Mouse (Mus musculus): ENCODE measurements around the gene Olfr1118. TPM values are rescaled to one million over a fixed set of nuclear protein-coding genes. Genes with fewer than 3 reads are reported as not detected.
"Not testable (repeated sequence)": the region's sequence is repeated elsewhere in the genome, so short reads cannot be mapped to it uniquely, and the experiment has no call there.

Gene Olfr1118
- total RNA-seq (2021) = not detected
- long read RNA-seq, experiment 1 = 0 reads
- long read RNA-seq, experiment 2 = 0 reads

GRCm38 (mm10) chr2:87307281-87307680 is at the start of gene Olfr1118:
Gene Olfr1118 (plus strand): TSS chr2:87307581.
- no peak for DNase-seq

GRCm38 (mm10) chr2:87267234-87267633 is 40.1 kb upstream of the Olfr1118 start, which contains the start of gene Olfr1116:
Gene Olfr1116 (plus strand): TSS chr2:87267534.
- DNase-seq = no peak

DNA sequence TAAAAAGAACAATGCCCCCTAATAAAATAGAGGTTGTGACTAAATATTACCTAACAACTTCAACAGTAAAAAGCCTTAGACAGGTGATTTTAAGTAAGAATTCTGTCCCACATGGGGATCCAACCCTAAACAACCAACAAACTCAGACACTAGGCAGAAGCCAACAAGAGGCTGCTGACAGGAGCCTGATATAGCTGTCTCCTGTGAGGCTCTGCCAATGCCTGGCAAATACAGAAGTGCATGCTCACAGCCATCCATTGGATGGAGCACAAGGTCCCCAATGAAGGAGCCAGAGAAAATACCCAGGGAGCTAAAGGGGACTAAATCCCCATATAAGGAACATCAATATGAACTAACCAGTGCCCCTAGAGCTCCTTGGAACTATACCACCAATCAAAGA is 13.4 kb upstream of the Olfr1118 start:
- DNase-seq = not testable (repeated sequence)

DNA sequence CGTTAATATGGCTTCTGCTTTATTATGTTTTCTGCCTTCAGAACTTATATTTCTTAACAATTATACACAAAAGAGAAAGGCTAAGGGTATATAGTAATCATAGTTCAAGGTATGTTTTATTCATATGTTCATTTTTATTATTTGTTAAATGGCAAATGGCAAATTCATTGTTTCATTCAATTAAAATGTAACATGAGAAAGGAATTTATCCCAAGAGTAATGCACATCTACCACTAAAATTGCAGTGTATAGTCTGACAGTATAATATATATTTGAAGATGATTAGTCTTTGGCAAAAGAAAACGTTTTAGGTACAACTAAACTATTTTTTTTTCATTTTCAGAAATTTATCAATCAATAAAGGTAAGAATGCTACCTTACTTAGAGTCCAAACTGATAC is 47.1 kb downstream of the Olfr1118 start, which contains the start of gene Olfr1120:
Olfr1120 (plus strand) TSS at position 301 of the 400 bp plus-strand sequence.
- no peak for DNase-seq

GRCm38 (mm10) chr2:87360121-87360520 is 52.7 kb downstream of the Olfr1118 start:
- DNase-seq = not testable (repeated sequence)

Other genes with a start within 250 kb of the Olfr1118 start
- gene Olfr1107, start 231.8 kb upstream of the Olfr1118 start, total RNA-seq (2021) = not detected
- not detected for gene Olfr1109, start 211.6 kb upstream of the Olfr1118 start, total RNA-seq (2021)
- gene Olfr259, start 193.0 kb upstream of the Olfr1118 start, total RNA-seq (2021) = not detected
- gene Olfr1110, start 167.3 kb upstream of the Olfr1118 start, total RNA-seq (2021) = not detected
- not detected for gene Olfr1111, start 155.0 kb upstream of the Olfr1118 start, total RNA-seq (2021)
- gene Olfr1112, start 119.8 kb upstream of the Olfr1118 start, total RNA-seq (2021) = not detected
- gene Olfr1113, start 98.6 kb upstream of the Olfr1118 start, total RNA-seq (2021) = not detected
- not detected for gene Olfr1115, start 59.6 kb upstream of the Olfr1118 start, total RNA-seq (2021)
- not detected for gene Olfr1116, start 40.0 kb upstream of the Olfr1118 start, total RNA-seq (2021)
- not detected for gene Olfr1120, start 47.2 kb downstream of the Olfr1118 start, total RNA-seq (2021)
- not detected for gene Olfr1121, start 62.3 kb downstream of the Olfr1118 start, total RNA-seq (2021)
- not detected for gene Olfr1122, start 78.3 kb downstream of the Olfr1118 start, total RNA-seq (2021)
- gene Olfr1123, start 109.1 kb downstream of the Olfr1118 start, total RNA-seq (2021) = not detected
- not detected for gene Olfr1124, start 122.7 kb downstream of the Olfr1118 start, total RNA-seq (2021)
- not detected for gene Olfr1126, start 146.4 kb downstream of the Olfr1118 start, total RNA-seq (2021)
- not detected for gene Pramel7, start 189.5 kb downstream of the Olfr1118 start, total RNA-seq (2021)
- not detected for gene Pramel6, start 199.0 kb downstream of the Olfr1118 start, total RNA-seq (2021)
- not detected for gene Olfr153, start 224.2 kb downstream of the Olfr1118 start, total RNA-seq (2021)
- gene Olfr1128, start 238.0 kb downstream of the Olfr1118 start, total RNA-seq (2021) = not detected